Mouse (Mus musculus) layer of hippocampus, adult 8-10 months (tissue): Measurements from ENCODE around the gene Morf4l1. TPM values are rescaled to one million over a fixed set of nuclear protein-coding genes. Genes with fewer than 3 reads are reported as not detected.
"Not testable (repeated sequence)": the region's sequence is repeated elsewhere in the genome, so short reads cannot be mapped to it uniquely, and the experiment has no call there.

Experiments used
- DNase-seq, 2 experiments: peaks; one replicate each; pipeline ENCODE4 v3.0.0; 2022; ENCODE audit warnings: low spot score in 2 of 2
- total RNA-seq, 4 experiments: library from RNA; stranded (reverse); gene quantifications; 2 replicates each; pipeline ENCODE4 v1.2.4; 2022

The Morf4l1 gene
- total RNA-seq, 4 experiments from 2014 or later: 417 to 460 (median 434) TPM

DNA sequence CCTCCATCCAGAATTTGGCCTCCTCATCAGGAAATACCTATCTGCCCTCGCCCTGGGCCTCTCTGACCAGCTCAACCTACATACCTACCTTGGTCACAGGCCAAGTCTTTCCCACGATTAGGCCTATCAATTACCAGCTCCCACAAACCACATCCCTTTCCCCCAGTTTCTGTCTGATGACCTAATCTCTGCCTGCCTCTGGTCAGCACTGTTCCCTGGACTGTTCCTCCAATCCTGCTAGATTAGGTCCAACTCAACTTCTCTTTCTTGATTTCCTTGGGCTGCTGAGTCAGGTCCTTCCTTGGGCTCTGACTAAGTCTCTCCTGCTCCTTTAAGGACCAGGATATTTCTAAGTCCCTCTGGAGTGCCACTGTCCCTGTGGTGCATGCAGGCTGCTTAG, 47.2 kb downstream of the Morf4l1 start:
- no peak for DNase-seq

GRCm38 (mm10) chr9:90060932-90061331, 53.6 kb downstream of the Morf4l1 start:
- DNase-seq: not testable (repeated sequence)

GRCm38 (mm10) chr9:90060574-90060875, 54.0 kb downstream of the Morf4l1 start:
- DNase-seq: no peak

- DNase-seq: no peak
Measured at GRCm38 (mm10) chr9:90059828-90060573, 54.6 kb downstream of the Morf4l1 start.

DNA sequence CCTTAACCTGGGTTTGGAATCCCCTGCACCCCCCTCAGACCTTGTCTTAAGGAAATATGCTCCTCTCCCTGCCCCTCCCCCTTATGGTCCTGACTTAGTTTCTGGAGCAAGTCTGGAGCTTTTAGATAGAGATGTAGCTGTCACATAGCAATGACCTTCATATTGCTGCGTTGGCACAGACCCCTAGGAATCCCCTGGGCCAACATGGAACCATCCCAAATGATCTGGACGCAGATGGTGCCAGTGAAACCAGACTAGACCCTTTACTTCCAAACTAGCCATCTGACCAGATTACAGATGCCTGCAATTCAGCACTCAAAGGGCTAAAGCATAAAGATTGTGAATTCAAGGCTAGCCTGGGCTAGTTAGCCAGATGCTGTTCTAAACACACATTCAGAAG, 57.9 kb downstream of the Morf4l1 start:
- no peak for DNase-seq

DNA sequence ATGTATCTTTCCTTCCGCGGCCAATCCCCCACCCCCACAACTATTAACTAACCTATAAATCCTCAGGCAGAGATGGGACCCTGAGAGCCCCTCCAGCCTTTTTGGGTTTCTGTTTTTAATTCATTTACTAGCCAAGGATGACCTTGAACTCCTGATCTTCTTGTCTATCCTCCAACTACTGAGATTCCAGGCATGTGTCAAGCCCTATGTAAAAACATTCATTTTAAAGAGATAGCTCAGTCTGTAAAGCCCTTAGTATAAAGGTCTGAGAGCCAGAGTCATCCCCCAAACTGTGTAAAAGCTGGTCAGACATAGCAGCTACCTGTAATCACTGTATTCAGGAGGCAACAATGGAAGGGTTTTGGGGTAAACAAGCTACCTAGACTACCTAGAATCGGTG, 58.7 kb downstream of the Morf4l1 start:
- DNase-seq: no peak

DNA sequence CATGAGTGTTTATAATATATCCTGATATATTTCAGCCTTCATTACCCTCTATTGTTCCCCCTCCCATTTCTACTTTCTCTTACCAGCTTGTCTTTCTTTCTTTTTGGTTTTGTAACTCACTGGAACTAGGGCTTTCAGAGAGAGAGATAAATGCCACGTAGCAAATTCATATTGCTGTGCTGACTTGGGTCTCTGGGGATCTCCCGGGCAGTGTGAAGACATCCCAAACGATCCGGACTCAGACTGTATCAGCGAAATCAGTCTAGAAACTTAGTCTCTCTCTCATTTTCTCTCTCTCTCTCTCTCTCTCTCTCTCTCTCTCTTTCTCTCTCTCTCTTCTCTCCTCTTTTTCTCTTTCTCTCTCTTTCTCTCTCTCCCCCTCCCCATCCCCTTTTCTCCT, 59.2 kb downstream of the Morf4l1 start:
- DNase-seq: no peak

DNA sequence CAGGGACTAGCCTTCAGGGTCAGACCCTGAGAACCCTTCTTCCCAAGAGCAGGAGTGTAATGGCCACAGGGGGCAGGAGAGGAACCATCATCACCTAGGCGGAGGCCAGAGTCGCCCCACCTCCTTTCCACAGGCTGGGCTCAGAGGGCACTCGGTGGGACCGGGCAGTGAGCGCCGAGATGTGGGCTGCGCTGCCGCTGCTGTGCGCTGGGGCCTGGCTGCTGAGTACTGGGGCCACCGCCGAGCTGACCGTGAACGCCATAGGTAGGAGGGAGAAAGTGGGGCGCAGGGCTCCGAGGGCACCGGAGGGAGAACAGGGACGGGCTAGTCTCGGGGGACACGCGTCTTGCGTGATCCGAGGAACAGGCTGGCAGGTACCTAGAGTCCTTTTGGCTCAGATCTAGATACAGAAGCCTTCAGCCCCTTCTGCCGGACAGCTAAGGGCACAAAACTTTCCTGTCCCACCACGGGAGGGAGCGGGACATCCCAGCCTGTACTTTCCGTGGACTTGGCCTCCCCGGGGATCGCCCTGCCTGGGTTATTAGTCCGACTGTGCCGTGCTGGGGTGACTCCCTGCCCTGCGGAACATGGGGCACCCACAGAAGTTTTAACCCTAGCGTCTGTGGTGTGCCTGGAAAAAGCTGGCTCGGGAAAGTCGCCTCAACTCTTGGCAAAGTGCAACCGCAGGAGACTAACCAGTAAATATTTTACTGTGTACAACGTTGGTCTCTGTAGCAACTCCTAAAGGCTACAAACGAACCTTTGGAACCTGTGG, 60.0 kb downstream of the Morf4l1 start:
- DNase-seq: no peak

DNA sequence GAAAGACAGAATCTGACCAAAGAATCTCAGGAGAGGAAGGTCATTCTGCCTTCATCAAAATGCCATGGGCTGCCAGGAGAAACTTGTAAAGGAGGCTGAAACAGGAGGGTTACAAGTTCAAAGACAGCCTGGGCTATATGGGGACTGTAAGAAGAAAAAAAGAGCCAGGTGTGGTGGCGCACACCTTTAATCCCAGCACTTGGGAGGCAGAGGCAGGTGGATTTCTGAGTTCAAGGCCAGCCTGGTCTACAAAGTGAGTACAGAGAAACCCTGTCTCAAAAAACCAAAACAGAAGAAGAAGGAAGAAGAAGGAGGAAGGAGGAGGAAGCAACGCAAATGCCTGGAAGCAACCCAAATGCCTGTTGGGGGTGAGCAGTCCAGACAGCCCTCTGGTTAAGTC, 60.7 kb downstream of the Morf4l1 start, which contains the start of gene Ctsh:
Ctsh (plus strand) TSS at position 301 of the 400 bp plus-strand sequence.
- DNase-seq: no peak

DNA sequence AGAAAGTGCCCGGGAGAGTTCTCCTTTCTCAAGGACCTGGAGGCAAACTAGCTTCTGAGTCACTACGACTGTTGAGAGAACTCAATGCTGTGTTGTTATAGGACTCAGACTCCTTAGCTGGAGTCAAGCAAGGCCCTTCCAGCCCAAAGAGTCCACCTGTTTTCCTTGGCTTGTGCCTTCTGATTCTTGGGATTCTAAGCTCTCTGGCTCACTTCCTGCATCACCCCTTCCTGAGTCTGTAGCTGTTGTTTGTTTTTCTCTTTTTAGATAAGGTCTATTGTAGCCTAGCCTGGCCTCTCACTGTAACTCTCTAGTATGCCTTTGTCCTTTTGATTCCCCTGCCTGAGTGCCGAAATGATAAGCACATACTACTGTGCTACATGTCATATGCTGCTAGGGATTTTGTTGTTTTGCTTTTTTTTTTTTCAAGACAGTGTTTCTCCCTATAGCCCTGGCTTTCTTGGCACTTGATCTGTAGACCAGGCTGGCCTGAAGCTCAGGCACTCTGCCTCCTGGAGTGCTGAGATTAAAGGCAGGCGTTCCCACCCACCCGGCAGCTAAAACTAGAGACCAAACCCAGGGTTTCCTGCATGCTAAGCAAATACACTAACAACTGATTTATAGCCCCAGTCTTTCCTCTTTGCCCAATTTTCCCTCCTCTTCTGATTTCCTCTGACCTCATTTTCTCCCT, 66.5 kb downstream of the Morf4l1 start:
- DNase-seq: no peak

DNA sequence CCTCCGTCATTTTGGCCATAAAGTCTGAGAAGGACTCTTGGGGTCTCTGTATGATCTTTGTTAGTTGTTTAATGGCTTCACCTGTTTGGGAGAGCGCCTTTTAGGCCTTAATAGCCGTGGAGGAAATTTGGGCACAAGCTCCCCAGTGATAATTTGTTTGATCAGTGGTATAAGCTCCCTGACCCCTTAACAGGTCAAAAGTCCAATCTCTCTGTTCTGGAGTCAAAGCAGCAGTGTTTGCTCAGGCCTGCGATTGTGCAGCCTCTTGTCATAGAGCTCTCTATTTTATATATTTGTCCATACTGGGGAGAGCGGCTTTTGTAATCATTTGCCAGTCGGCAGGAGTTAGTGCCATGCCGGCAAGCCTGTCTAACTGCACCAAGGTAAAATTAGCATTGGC, 69.4 kb downstream of the Morf4l1 start:
- DNase-seq: no peak

DNA sequence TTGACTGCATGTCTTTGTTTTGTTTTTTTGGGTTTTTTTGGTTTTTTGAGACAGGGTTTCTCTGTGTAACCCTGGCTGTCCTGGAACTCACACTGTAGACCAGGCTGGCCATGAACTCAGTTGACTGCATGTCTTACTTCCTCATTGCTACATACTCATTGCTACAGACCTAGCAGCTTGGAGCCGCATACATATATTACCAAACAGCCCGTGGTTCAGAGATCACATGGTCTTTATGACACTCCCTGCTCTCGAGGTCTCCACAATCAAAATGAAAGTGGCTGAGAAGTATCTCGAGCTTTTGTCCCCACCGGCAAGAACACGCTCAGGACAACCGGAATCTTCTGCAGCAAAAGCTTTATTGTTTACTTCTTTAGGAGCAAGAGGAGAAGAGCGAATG, 71.7 kb downstream of the Morf4l1 start:
- not testable (repeated sequence) for DNase-seq

Other genes with a start within 250 kb of the Morf4l1 start
- gene Rasgrf1, start 204.9 kb downstream of the Morf4l1 start, total RNA-seq: 100 to 1,000 TPM; 449 to 518 (median 495) TPM
- gene Ctsh, start 60.6 kb downstream of the Morf4l1 start, total RNA-seq: 10 to 100 TPM; 11.7 to 56.6 (median 34.5) TPM
- under 1 TPM; 0.31 to 0.81 (median 0.42) TPM for gene Adamts7, start 48.3 kb upstream of the Morf4l1 start, total RNA-seq
- gene Tbc1d2b, start 156.0 kb upstream of the Morf4l1 start, total RNA-seq: 10 to 100 TPM; 10.6 to 16.8 (median 14.6) TPM